Mouse (Mus musculus): ENCODE data around the gene Celf6.

GRCm38 (mm10) chr9:59577844-59578504 lies at the start of gene Celf6:
- no peak for TF ChIP-seq CTCF (IDR thresholded peaks at IDR 0.05; ENCODE audit: control insufficient read depth, insufficient read depth, insufficient replicate concordance, low read depth, low read length)
- peak; percentile 89; the same call in 1 of the 2 replicates for TF ChIP-seq POLR2A (IDR thresholded peaks at IDR 0.05; ENCODE audit: control insufficient read depth, low read depth, low read length)

Measured in testis, adult 2 months (tissue).